Mouse (Mus musculus) intestine, embryonic 14.5 days (tissue): ENCODE data around the gene Olfr691. TPM values are rescaled to one million over a fixed set of nuclear protein-coding genes. Genes with fewer than 3 reads are reported as not detected.

ENCODE experiments used
- ATAC-seq: fragments of 200-750 bp; cut with Nextera tagmentation; replicated peaks from 2 replicates; pipeline ENCODE4 v1.8.0; 2017; ENCODE audit warnings: low read depth, moderate number of reproducible peaks, moderate TSS enrichment, moderate library complexity; ENCODE audit not compliant: low FRiP score, low TSS enrichment
- DNase-seq: peaks from one replicate; pipeline ENCODE4 v3.0.0-alpha.2; 2018; ENCODE audit warnings: low spot score
- H3K27ac ChIP-seq: fragments of 300-500 bp; sonication (generic); 2 replicates; pipeline ENCODE4 v1.5.1; 2014; ENCODE audit warnings: low read depth, mild to moderate bottlenecking, control low read depth
- H3K27me3 ChIP-seq: fragments of 300-500 bp; sonication (generic); replicated peaks from 2 replicates; pipeline ENCODE4 v1.6.1; 2014; ENCODE audit warnings: low read length, control low read depth; ENCODE audit not compliant: control insufficient read depth, insufficient read depth
- H3K36me3 ChIP-seq: fragments of 300-500 bp; sonication (generic); 2 replicates; pipeline ENCODE4 v1.6.1; 2014; ENCODE audit warnings: low read length, control low read depth; ENCODE audit not compliant: control insufficient read depth, insufficient read depth
- H3K4me1 ChIP-seq: fragments of 300-500 bp; sonication (generic); replicated peaks from 2 replicates; pipeline ENCODE4 v1.6.1; 2014; ENCODE audit warnings: low read length, control low read depth, mixed read lengths; ENCODE audit not compliant: control insufficient read depth, insufficient read depth
- H3K4me2 ChIP-seq: fragments of 300-500 bp; sonication (generic); 2 replicates; pipeline ENCODE4 v1.6.1; 2014; ENCODE audit warnings: low read length
- H3K4me3 ChIP-seq: fragments of 300-500 bp; sonication (generic); 2 replicates; pipeline ENCODE4 v1.5.1; 2014; ENCODE audit warnings: low read depth, low read length, control low read depth, mixed read lengths
- H3K9ac ChIP-seq: fragments of 300-500 bp; sonication (generic); 2 replicates; pipeline ENCODE4 v1.6.1; 2014; ENCODE audit warnings: mild to moderate bottlenecking, low read length
- H3K9me3 ChIP-seq: fragments of 300-500 bp; sonication (generic); 2 replicates; pipeline ENCODE4 v1.6.1; 2016; ENCODE audit warnings: low read length, control low read depth; ENCODE audit not compliant: control insufficient read depth
- WGBS: fragments of 180-500 bp; shearing (Covaris S2); extraction: QIAGEN DNeasy Blood & Tissue Kit; methylation state at CpG from one replicate; pipeline ENCODE4 v1.1.7; 2014; 5-methylcytosine and 5-hydroxymethylcytosine counted together
- polyA plus RNA-seq: library from polyadenylated mRNA; unstranded; fragments of >200 nt; fragmentation: Nextera tagmentation; extraction: Ambion mirVana; gene quantifications from 2 replicates; pipeline ENCODE4 v1.2.1, GENCODE M21; 2014

Olfr691 gene
- polyA plus RNA-seq, 1 experiment from 2014 or later = not detected

- no peaks in the 10 kb centered on the region for H3K36me3 ChIP-seq
- no peak for ATAC-seq
- no peak for DNase-seq
- no peak overlapping the region for H3K4me3 ChIP-seq
- H3K27ac ChIP-seq = no peak overlapping the region
- no peaks in the 10 kb centered on the region for H3K4me1 ChIP-seq
- H3K9me3 ChIP-seq = no peaks in the 10 kb centered on the region
- no peak overlapping the region for H3K9ac ChIP-seq
- H3K27me3 ChIP-seq = no peaks in the 10 kb centered on the region
- H3K4me2 ChIP-seq = no peak overlapping the region
Observed at GRCm38 (mm10) chr7:105290051-105290450, 52.0 kb downstream of the Olfr691 start.

- no peak for ATAC-seq
- no peak within 1 kb of the TSS for H3K4me3 ChIP-seq
- 77% methylated on average over 6 of the region's 6 CpGs for WGBS
- H3K4me2 ChIP-seq = no peak within 1 kb of the TSS
- H3K27ac ChIP-seq = no peak within 1 kb of the TSS
- no peak for DNase-seq
- no peak within 1 kb of the TSS for H3K9ac ChIP-seq
- H3K9me3 ChIP-seq = no peaks in the 10 kb centered on the region
- no peaks in the 10 kb centered on the region for H3K4me1 ChIP-seq
- no peaks in the 10 kb centered on the region for H3K27me3 ChIP-seq
- H3K36me3 ChIP-seq = no peaks in the 10 kb centered on the region
Observed at GRCm38 (mm10) chr7:105287795-105288194, 54.3 kb downstream of the Olfr691 start, which contains the start of gene Olfr688. TSS of gene Olfr688 (plus strand) at chr7:105288095.

Other genes with a start within 250 kb of the Olfr691 start
- not detected in 2 replicates for gene Olfr680-ps1, start 249.5 kb downstream of the Olfr691 start, polyA plus RNA-seq
- gene Olfr681, start 225.4 kb downstream of the Olfr691 start, polyA plus RNA-seq = not detected in 2 replicates
- not detected in 2 replicates for gene Olfr683, start 195.3 kb downstream of the Olfr691 start, polyA plus RNA-seq
- not detected in 2 replicates for gene Olfr684, start 178.6 kb downstream of the Olfr691 start, polyA plus RNA-seq
- gene Olfr685, start 156.3 kb downstream of the Olfr691 start, polyA plus RNA-seq = not detected in 2 replicates
- gene Olfr686, start 134.8 kb downstream of the Olfr691 start, polyA plus RNA-seq = not detected in 2 replicates
- not detected in 2 replicates for gene Olfr688, start 54.2 kb downstream of the Olfr691 start, polyA plus RNA-seq
- not detected in 2 replicates for gene Olfr689, start 31.1 kb downstream of the Olfr691 start, polyA plus RNA-seq
- gene Olfr690, start 8.2 kb downstream of the Olfr691 start, polyA plus RNA-seq = not detected in 2 replicates
- gene Olfr692, start 26.0 kb upstream of the Olfr691 start, polyA plus RNA-seq = not detected in 2 replicates
- gene Gm5901, start 32.8 kb upstream of the Olfr691 start, polyA plus RNA-seq = not detected in 2 replicates
- 41.7 and 45.6 TPM in 2 replicates for gene Fam160a2, start 57.8 kb upstream of the Olfr691 start, polyA plus RNA-seq
- not detected in 2 replicates for gene Cnga4, start 62.3 kb upstream of the Olfr691 start, polyA plus RNA-seq
- gene Cckbr, start 83.5 kb upstream of the Olfr691 start, polyA plus RNA-seq = 0.11 and 0.34 TPM in 2 replicates
- gene Cavin3, start 140.0 kb upstream of the Olfr691 start, polyA plus RNA-seq = 96.0 and 96.7 TPM in 2 replicates
- 36.1 and 37.5 TPM in 2 replicates for gene Smpd1, start 212.1 kb upstream of the Olfr691 start, polyA plus RNA-seq
- gene Apbb1, start 239.4 kb upstream of the Olfr691 start, polyA plus RNA-seq = 45.1 and 46.3 TPM in 2 replicates